Mouse (Mus musculus) lung, adult 2 months (tissue): ENCODE data around the gene Slc35b2.

Experiments used
- CTCF ChIP-seq: fragments of 200-500 bp; IDR thresholded peaks from 2 replicates; pipeline ENCODE4 v1.5.1; 2011; ENCODE audit warnings: mild to moderate bottlenecking, low read length, control low read depth; ENCODE audit not compliant: insufficient read depth
- POLR2A ChIP-seq: fragments of 200-500 bp; IDR thresholded peaks from 2 replicates; pipeline ENCODE4 v1.6.1; 2011; ENCODE audit warnings: low read depth, mild to moderate bottlenecking, control low read depth, low read length, borderline replicate concordance; ENCODE audit errors: extremely low read depth

DNA sequence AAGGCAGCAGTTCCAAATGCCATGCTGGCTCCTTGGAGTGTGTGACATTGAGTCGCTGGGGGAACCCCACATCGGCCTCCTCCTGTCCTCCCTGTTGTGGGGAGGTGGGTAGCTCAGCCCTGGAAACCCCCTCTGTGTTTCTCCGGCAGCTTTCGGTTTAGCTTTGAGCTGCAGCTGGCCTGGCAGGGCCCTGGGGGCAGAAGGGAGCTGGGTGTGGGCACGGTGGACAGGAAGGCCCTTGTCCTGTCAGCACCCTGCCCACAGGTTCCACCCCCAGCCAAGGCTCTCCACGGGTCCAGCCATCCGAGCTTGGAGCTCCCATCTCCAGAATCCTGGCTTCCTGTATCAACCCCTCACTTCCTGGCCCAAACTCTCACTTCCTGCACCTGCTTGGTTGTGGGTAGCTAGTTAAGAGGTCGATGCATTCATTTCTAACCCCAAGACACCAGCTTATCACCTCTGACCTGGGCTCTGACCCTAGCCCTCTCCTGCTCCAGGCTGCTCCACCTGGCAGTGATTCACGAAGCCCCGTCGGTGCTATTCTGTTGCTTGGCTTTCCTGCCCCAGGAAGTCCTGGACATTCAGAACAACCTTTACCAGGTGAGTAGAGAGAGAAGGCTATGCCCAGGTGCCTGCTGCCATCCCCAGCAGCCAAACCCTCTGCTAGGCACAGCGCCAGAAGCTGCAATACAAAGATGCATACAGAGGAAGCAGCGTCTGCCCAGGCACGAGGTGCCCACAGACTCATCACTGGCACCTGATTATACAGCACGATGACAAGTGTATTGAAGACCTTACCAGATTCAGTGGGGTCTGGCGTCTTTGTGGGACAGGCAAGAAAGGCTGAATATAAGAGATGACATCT lies 5.4 kb upstream of the Slc35b2 start:
- TF ChIP-seq POLR2A = no peak
- TF ChIP-seq CTCF = no peak
